Comparison of ENCODE assay signal across 31 mouse cellular contexts in the genomic region with DNA sequence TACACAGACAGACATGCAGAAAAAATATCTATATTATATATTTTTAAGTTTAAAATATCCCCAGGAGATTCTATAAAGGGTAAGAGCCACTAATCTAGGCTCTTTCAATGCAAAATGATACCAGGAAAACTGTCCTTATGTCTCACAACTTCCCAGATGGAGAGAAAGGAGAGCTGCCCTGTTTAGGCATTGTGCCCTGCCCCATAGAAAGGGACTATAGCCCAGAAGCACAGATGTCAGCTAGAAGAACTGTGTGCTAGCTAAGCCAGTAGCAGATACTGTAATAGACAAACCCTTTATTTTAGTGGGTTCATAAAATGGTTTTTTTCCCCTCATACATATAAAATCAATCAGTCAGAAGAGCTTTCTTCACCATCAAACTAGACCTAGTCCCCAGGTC.
"Had no signal": no experiment of that assay in that cellular context is flagged by ENCODE, and none has a peak within 500 bp of the region (broad histone marks: within the 10 kb centered on the region; RNA-seq: fewer than 3 reads in every experiment).

No protein-coding gene starts in this region.

- H3K4me1 ChIP-seq: limb, embryonic 10.5 days; limb, embryonic 12.5 days; limb, embryonic 13.5 days; limb, embryonic 15.5 days; liver, embryonic 12.5 days; liver, embryonic 13.5 days; liver, embryonic 15.5 days; lung, embryonic 15.5 days; megakaryocyte, embryonic 14.5 days had no signal

- H3K9me3 ChIP-seq: limb, embryonic 10.5 days; limb, embryonic 12.5 days; limb, embryonic 15.5 days; liver, embryonic 12.5 days; liver, embryonic 13.5 days; liver, embryonic 15.5 days; lung, embryonic 15.5 days; megakaryocyte, embryonic 14.5 days; midbrain, embryonic 10.5 days; midbrain, embryonic 12.5 days; midbrain, embryonic 13.5 days; midbrain, embryonic 15.5 days; neural tube, embryonic 12.5 days had no signal

- DNase-seq: liver; liver, embryonic 13.5 days; liver, postnatal 0 days; lung, adult 18-20 months; lung, adult 2 months; lung, embryonic 14.5 days; lung, postnatal 10 days; lung, postnatal 14 days; lung, postnatal 36 days; lung, postnatal 4 days; midbrain, embryonic 14.5 days had no signal

- H3K4me2 ChIP-seq: limb, embryonic 12.5 days; limb, embryonic 13.5 days; limb, embryonic 15.5 days; liver, embryonic 11.5 days; liver, embryonic 12.5 days; liver, embryonic 13.5 days; liver, embryonic 15.5 days; lung, embryonic 14.5 days; lung, embryonic 15.5 days; midbrain, embryonic 11.5 days; midbrain, embryonic 12.5 days; midbrain, embryonic 13.5 days; midbrain, embryonic 15.5 days; neural tube, embryonic 12.5 days had no signal

- ATAC-seq: liver, embryonic 12.5 days; liver, postnatal 0 days; lung, postnatal 0 days; midbrain, embryonic 13.5 days; midbrain, embryonic 15.5 days; midbrain, embryonic 16.5 days had no signal

- H3K27ac ChIP-seq: limb, embryonic 10.5 days; limb, embryonic 12.5 days; limb, embryonic 13.5 days; limb, embryonic 15.5 days; liver, embryonic 12.5 days; liver, embryonic 13.5 days; liver, embryonic 14.5 days; liver, embryonic 15.5 days; lung, embryonic 15.5 days; macrophage; midbrain, embryonic 10.5 days; midbrain, embryonic 12.5 days; midbrain, embryonic 13.5 days; midbrain, embryonic 15.5 days; neural tube, embryonic 12.5 days had no signal

- H3K27me3 ChIP-seq: limb, embryonic 12.5 days; limb, embryonic 13.5 days; limb, embryonic 15.5 days; liver, embryonic 12.5 days; liver, embryonic 13.5 days; liver, embryonic 15.5 days; lung, embryonic 15.5 days; megakaryocyte, embryonic 14.5 days; midbrain, embryonic 12.5 days; midbrain, embryonic 13.5 days; midbrain, embryonic 15.5 days; neural tube, embryonic 12.5 days had no signal

- H3K9ac ChIP-seq: limb, embryonic 12.5 days; limb, embryonic 13.5 days; limb, embryonic 15.5 days; liver, embryonic 12.5 days; liver, embryonic 13.5 days; liver, embryonic 14.5 days; liver, embryonic 15.5 days; liver, postnatal 0 days; lung, embryonic 14.5 days; lung, embryonic 15.5 days; midbrain, embryonic 12.5 days; midbrain, embryonic 13.5 days; midbrain, embryonic 15.5 days; neural tube, embryonic 12.5 days had no signal

- H3K36me3 ChIP-seq: limb, embryonic 10.5 days; limb, embryonic 12.5 days; limb, embryonic 13.5 days; limb, embryonic 15.5 days; liver, embryonic 12.5 days; liver, embryonic 13.5 days; liver, embryonic 15.5 days; lung, embryonic 15.5 days; midbrain, embryonic 10.5 days; midbrain, embryonic 12.5 days; midbrain, embryonic 13.5 days; midbrain, embryonic 15.5 days; neural tube, embryonic 12.5 days had no signal

- H3K4me3 ChIP-seq: limb, embryonic 10.5 days; limb, embryonic 12.5 days; limb, embryonic 13.5 days; limb, embryonic 15.5 days; liver, embryonic 12.5 days; liver, embryonic 13.5 days; liver, embryonic 15.5 days; lung, embryonic 15.5 days; megakaryocyte, embryonic 14.5 days; midbrain, embryonic 10.5 days; midbrain, embryonic 12.5 days; midbrain, embryonic 13.5 days; midbrain, embryonic 15.5 days; myocyte; neural tube, embryonic 12.5 days had no signal
